Mouse (Mus musculus) CH12.LX (cell line): Measurements from ENCODE around the gene Nt5c2. TPM values are rescaled to one million over a fixed set of nuclear protein-coding genes. Genes with fewer than 3 reads are reported as not detected.

Source experiments
- DNase-seq: peaks from one replicate; pipeline ENCODE4 v3.0.0-alpha.2; 2013; ENCODE audit errors: extremely low read depth
- H3K27ac ChIP-seq: 2 replicates; pipeline ENCODE4 v1.5.1; 2012; ENCODE audit warnings: low read depth, mild to moderate bottlenecking, control low read depth, moderate library complexity; ENCODE audit not compliant: insufficient read depth
- H3K27me3 ChIP-seq: replicated peaks from 2 replicates; pipeline ENCODE3; 2012; ENCODE audit warnings: inconsistent platforms
- H3K36me3 ChIP-seq, 2 experiments: replicated peaks in 1 of 2; 2 replicates each; pipeline versions ENCODE3 to v1.6.1; 2012; ENCODE audit warnings: inconsistent platforms in 1 of 2, low read length in 1 of 2, mild to moderate bottlenecking in 1 of 2, mixed read lengths in 1 of 2, moderate library complexity in 1 of 2; ENCODE audit not compliant: control insufficient read depth in 1 of 2, insufficient read depth in 1 of 2
- H3K4me1 ChIP-seq, 2 experiments: 2 replicates each; pipeline ENCODE4 v1.6.1; 2012; ENCODE audit warnings: inconsistent platforms in 1 of 2, moderate library complexity in 1 of 2; ENCODE audit not compliant: insufficient read depth in 2 of 2, control insufficient read depth in 1 of 2
- H3K4me2 ChIP-seq: 2 replicates; pipeline ENCODE4 v1.6.1; 2012; ENCODE audit warnings: low read depth, mild to moderate bottlenecking, control low read depth; ENCODE audit not compliant: poor library complexity, insufficient read depth, severe bottlenecking
- H3K4me3 ChIP-seq, 3 experiments: fragments of 150-350 bp in 1 of 3; sonication (generic) in 1 of 3; replicated peaks in 1 of 3; 2 replicates each; pipeline versions ENCODE3 to v1.5.1; 2011 to 2012; ENCODE audit warnings: low read depth in 2 of 3, low read length in 2 of 3, mild to moderate bottlenecking in 2 of 3, moderate library complexity in 2 of 3, control low read depth in 1 of 3, improper control_type of control experiment in 1 of 3, inconsistent platforms in 1 of 3, mixed read lengths in 1 of 3; ENCODE audit not compliant: poor library complexity in 1 of 3
- H3K79me2 ChIP-seq: replicated peaks from 2 replicates; pipeline ENCODE4 v1.6.1; 2012; ENCODE audit warnings: mild to moderate bottlenecking, moderate library complexity; ENCODE audit not compliant: control insufficient read depth, poor library complexity, insufficient read depth, severe bottlenecking; ENCODE audit errors: extremely low read depth
- H3K9ac ChIP-seq: 2 replicates; pipeline ENCODE4 v1.6.1; 2012; ENCODE audit warnings: low read depth, mild to moderate bottlenecking, control low read depth, moderate library complexity; ENCODE audit not compliant: insufficient read depth
- H3K9me3 ChIP-seq: replicated peaks from 2 replicates; pipeline ENCODE3; 2012; ENCODE audit warnings: low read length, inconsistent platforms, mixed read lengths
- CHD1 ChIP-seq: IDR thresholded peaks from 2 replicates; pipeline ENCODE4 v1.6.1; 2012; ENCODE audit warnings: low read depth, low read length, improper control_type of control experiment, inconsistent platforms
- CTCF ChIP-seq, 2 experiments: IDR thresholded peaks in 1 of 2; conservative IDR thresholded peaks in 1 of 2; 2 replicates each; pipeline ENCODE4 v1.5.1; 2011 to 2012; ENCODE audit warnings: low read depth in 2 of 2, low read length in 2 of 2, improper control_type of control experiment in 1 of 2, inconsistent platforms in 1 of 2, mild to moderate bottlenecking in 1 of 2, moderate library complexity in 1 of 2
- E2F4 ChIP-seq: IDR thresholded peaks from 2 replicates; pipeline ENCODE4 v1.6.1; 2011; ENCODE audit warnings: low read depth, low read length, improper control_type of control experiment; ENCODE audit not compliant: insufficient replicate concordance
- ELF1 ChIP-seq: IDR thresholded peaks from 2 replicates; pipeline ENCODE4 v1.6.1; 2014; ENCODE audit warnings: low read depth, mild to moderate bottlenecking, inconsistent platforms, low read length, improper control_type of control experiment
- EP300 ChIP-seq: IDR thresholded peaks from 2 replicates; pipeline ENCODE4 v1.6.1; 2011; ENCODE audit warnings: low read length, improper control_type of control experiment
- ETS1 ChIP-seq: conservative IDR thresholded peaks from 2 replicates; pipeline ENCODE4 v1.6.1; 2012; ENCODE audit warnings: low read depth, mild to moderate bottlenecking, inconsistent platforms, low read length, improper control_type of control experiment, moderate library complexity
- GABPA ChIP-seq: IDR thresholded peaks from 2 replicates; pipeline ENCODE4 v1.6.1; 2012; ENCODE audit warnings: low read depth, low read length, improper control_type of control experiment, inconsistent platforms; ENCODE audit not compliant: insufficient replicate concordance
- HCFC1 ChIP-seq: IDR thresholded peaks from 2 replicates; pipeline ENCODE4 v1.6.1; 2012; ENCODE audit warnings: low read depth, mild to moderate bottlenecking, inconsistent platforms, low read length, improper control_type of control experiment
- JUN ChIP-seq: IDR thresholded peaks from 2 replicates; pipeline ENCODE4 v1.6.1; 2011; ENCODE audit warnings: low read depth, mild to moderate bottlenecking, low read length, improper control_type of control experiment, moderate library complexity; ENCODE audit not compliant: insufficient read depth
- JUND ChIP-seq: conservative IDR thresholded peaks from 2 replicates; pipeline ENCODE4 v1.6.1; 2011; ENCODE audit warnings: low read depth, low read length, improper control_type of control experiment
- MAFK ChIP-seq: IDR thresholded peaks from 2 replicates; pipeline ENCODE4 v1.6.1; 2011; ENCODE audit warnings: low read length, improper control_type of control experiment; ENCODE audit not compliant: insufficient replicate concordance
- MAX ChIP-seq: IDR thresholded peaks from 2 replicates; pipeline ENCODE4 v1.6.1; 2011; ENCODE audit warnings: low read length, improper control_type of control experiment
- MEF2A ChIP-seq: IDR thresholded peaks from 2 replicates; pipeline ENCODE4 v1.6.1; 2014; ENCODE audit warnings: low read depth, mild to moderate bottlenecking, inconsistent platforms, low read length, improper control_type of control experiment, borderline replicate concordance
- MXI1 ChIP-seq: IDR thresholded peaks from 2 replicates; pipeline ENCODE4 v1.6.1; 2011; ENCODE audit warnings: mild to moderate bottlenecking, low read depth, low read length, improper control_type of control experiment
- MYC ChIP-seq: IDR thresholded peaks from 2 replicates; pipeline ENCODE4 v1.6.1; 2011; ENCODE audit warnings: low read depth, mild to moderate bottlenecking, improper control_type of control experiment, low read length
- NRF1 ChIP-seq: IDR thresholded peaks from 2 replicates; pipeline ENCODE4 v1.6.1; 2014; ENCODE audit warnings: low read depth, mild to moderate bottlenecking, inconsistent platforms, low read length, improper control_type of control experiment, moderate library complexity
- PAX5 ChIP-seq: IDR thresholded peaks from 2 replicates; pipeline ENCODE4 v1.6.1; 2012; ENCODE audit warnings: low read length, inconsistent platforms, mixed read lengths
- POLR2AphosphoS2 ChIP-seq: IDR thresholded peaks from 2 replicates; pipeline ENCODE4 v1.6.1; 2011; ENCODE audit warnings: low read depth, low read length, improper control_type of control experiment
- RAD21 ChIP-seq: IDR thresholded peaks from 2 replicates; pipeline ENCODE4 v1.6.1; 2011; ENCODE audit warnings: low read depth, mild to moderate bottlenecking, low read length, improper control_type of control experiment, moderate library complexity
- SIN3A ChIP-seq: IDR thresholded peaks from 2 replicates; pipeline ENCODE4 v1.6.1; 2012; ENCODE audit warnings: low read length, improper control_type of control experiment, inconsistent platforms
- SMC3 ChIP-seq: IDR thresholded peaks from 2 replicates; pipeline ENCODE4 v1.6.1; 2011; ENCODE audit warnings: low read depth, low read length, improper control_type of control experiment
- TBP ChIP-seq: conservative IDR thresholded peaks from 2 replicates; pipeline ENCODE4 v1.6.1; 2011; ENCODE audit warnings: low read depth, low read length, improper control_type of control experiment
- TCF12 ChIP-seq: IDR thresholded peaks from 2 replicates; pipeline ENCODE4 v1.6.1; 2014; ENCODE audit warnings: low read depth, mild to moderate bottlenecking, inconsistent platforms, low read length, improper control_type of control experiment
- USF2 ChIP-seq: conservative IDR thresholded peaks from 2 replicates; pipeline ENCODE4 v1.6.1; 2011; ENCODE audit warnings: low read depth, low read length, improper control_type of control experiment
- ZMIZ1 ChIP-seq: IDR thresholded peaks from 2 replicates; pipeline ENCODE4 v1.6.1; 2012; ENCODE audit warnings: low read depth, mild to moderate bottlenecking, inconsistent platforms, low read length, improper control_type of control experiment
- ZNF384 ChIP-seq: IDR thresholded peaks from 2 replicates; pipeline ENCODE4 v1.6.1; 2012; ENCODE audit warnings: low read depth, low read length, improper control_type of control experiment, inconsistent platforms
- dilution Hi-C: fragments of 300-500 bp; cut with MboI; formaldehyde crosslinking; loops from 2 replicates; pipeline ENCODE4 v1.14.3; 2020; ENCODE audit warnings: low sequenced_read_pairs; ENCODE audit not compliant: extremely low pct_unique_long_range_greater_than_20kb, extremely low pct_ligation_motif_present
- in situ Hi-C: fragments of 300-500 bp; cut with MboI; formaldehyde crosslinking; loops from 3 replicates; pipeline ENCODE4 v1.14.3; 2019; ENCODE audit warnings: low sequenced_read_pairs, low pct_ligation_motif_present, low pct_unique_long_range_greater_than_20kb, mixed read lengths
- polyA plus RNA-seq: library from polyadenylated mRNA; unstranded; fragments of >175 nt; gene quantifications from 2 replicates; pipeline ENCODE4 v1.2.1, GENCODE M21; 2012; ENCODE audit warnings: low read depth; ENCODE audit not compliant: insufficient read length
- total RNA-seq, 2 experiments: library from RNA; depleted of rRNA; stranded (reverse); fragments of 300-350 nt in 1 of 2; fragments of >200 nt in 1 of 2; gene quantifications; 2 replicates each; pipeline ENCODE4 v1.2.3; 2012 to 2014

Gene Nt5c2
- total and polyA plus RNA-seq, 3 experiments: 15.1 to 62.9 (median 21.1) TPM

- no peak for TF ChIP-seq MAFK
- TF ChIP-seq SMC3: no peak
- TF ChIP-seq TCF12: no peak
- TF ChIP-seq POLR2AphosphoS2: no peak
- TF ChIP-seq CHD1: no peak
- no peak for TF ChIP-seq NRF1
- TF ChIP-seq MXI1: no peak
- no peak for TF ChIP-seq CTCF (conservative IDR thresholded peaks at IDR 0.05 in 1 of 2, IDR thresholded peaks at IDR 0.05 in 1 of 2; ENCODE audit: low read depth in 2 of 2, low read length in 2 of 2)
- TF ChIP-seq MYC: no peak
- dilution Hi-C loops (no loop called here), in situ Hi-C loops (no loop called here)
- H3K79me2 ChIP-seq: no peaks in the 10 kb centered on the region
- H3K27me3 ChIP-seq: no peaks in the 10 kb centered on the region
- H3K9ac ChIP-seq: no peak overlapping the region
- no peak overlapping the region for H3K4me2 ChIP-seq
- peaks cover 0 to 10% of the 10 kb centered on the region in 2 experiments for H3K36me3 ChIP-seq
- H3K9me3 ChIP-seq: no peaks in the 10 kb centered on the region
- H3K27ac ChIP-seq: no peak overlapping the region
- no peak for DNase-seq
- H3K4me3 ChIP-seq: no peak overlapping the region
- H3K4me1 ChIP-seq: no peaks in the 10 kb centered on the region
Measured at GRCm38 (mm10) chr19:46869049-46869448, 145.9 kb downstream of the Nt5c2 start.

- Histone ChIP-seq H3K36me3 (peaks cover 0 to 6% of the 10 kb centered on the region in 2 experiments), H3K79me2 (no peaks in the 10 kb centered on the region), H3K27ac (no peak overlapping the region), H3K27me3 (no peaks in the 10 kb centered on the region), H3K4me2 (no peak overlapping the region), H3K9me3 (no peaks in the 10 kb centered on the region), H3K4me1 (peaks cover 4 to 5% of the 10 kb centered on the region in 2 experiments; a peak in 1 of 4 replicates), H3K9ac (no peak overlapping the region), H3K4me3 (no peak overlapping the region)
- dilution Hi-C loops: no loop called here
- DNase-seq: no peak
- TF ChIP-seq TBP (no peak), HCFC1 (no peak), MAX (no peak), E2F4 (no peak), ETS1 (no peak), TCF12 (no peak), USF2 (no peak), CHD1 (no peak), ELF1 (no peak), PAX5 (no peak), ZMIZ1 (no peak), POLR2AphosphoS2 (no peak), JUND (no peak), MEF2A (no peak), EP300 (no peak), ZNF384 (no peak), SIN3A (no peak), GABPA (no peak), RAD21 (no peak), JUN (no peak)
- in situ Hi-C loops: no loop called here
Measured at GRCm38 (mm10) chr19:46865381-46865780, 149.6 kb downstream of the Nt5c2 start.
